Mouse (Mus musculus) cortical plate, adult 2 months (tissue): ENCODE data around the gene Lgals8.

Source experiments
- CTCF ChIP-seq: fragments of 200-500 bp; IDR thresholded peaks from 2 replicates; pipeline ENCODE4 v1.5.1; 2011; ENCODE audit warnings: mild to moderate bottlenecking, control low read depth, low read length; ENCODE audit not compliant: insufficient read depth; ENCODE audit errors: extremely low read depth
- POLR2A ChIP-seq: fragments of 200-500 bp; IDR thresholded peaks from 2 replicates; pipeline ENCODE4 v1.6.1; 2011; ENCODE audit warnings: mild to moderate bottlenecking, low read length, control low read depth; ENCODE audit not compliant: insufficient read depth; ENCODE audit errors: extremely low read depth

DNA sequence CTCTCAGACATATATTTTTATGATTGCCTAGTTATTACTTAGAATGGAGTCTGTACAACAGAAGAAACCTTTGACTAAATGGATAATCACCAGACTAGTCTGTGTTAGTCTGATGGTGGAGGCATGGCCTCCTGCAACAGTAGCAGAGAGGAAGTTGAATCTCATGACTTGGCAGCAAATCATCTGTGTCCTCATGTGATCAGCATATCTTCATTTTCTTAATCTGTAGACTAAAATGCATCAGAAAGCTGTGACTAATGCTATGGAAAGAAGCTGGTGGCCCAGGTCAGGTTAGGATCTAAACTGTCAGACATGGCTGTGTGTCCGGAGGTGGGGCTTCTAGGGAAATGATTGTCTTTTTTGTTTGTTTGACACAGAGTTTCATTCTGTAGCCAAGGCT, 3.7 kb upstream of the Lgals8 start:
- TF ChIP-seq POLR2A (no peak), CTCF (no peak)
